Mouse (Mus musculus): ENCODE measurements around the gene Slc25a22. TPM values are rescaled to one million over a fixed set of nuclear protein-coding genes. Genes with fewer than 3 reads are reported as not detected.
"Not testable (repeated sequence)": the region's sequence is repeated elsewhere in the genome, so short reads cannot be mapped to it uniquely, and the experiment has no call there.

Slc25a22 gene
- total RNA-seq, 2 experiments from 2014 or later = 319 to 320 TPM

- DNase-seq (ENCODE audit: low spot score in 2 of 2) = no peak
These were observed 21.0 kb upstream of the Slc25a22 start for GRCm38 (mm10) chr7:141458661-141459060.

GRCm38 (mm10) chr7:141457986-141458660 lies 20.4 kb upstream of the Slc25a22 start:
- no peak for DNase-seq (ENCODE audit: low spot score in 2 of 2)

GRCm38 (mm10) chr7:141457236-141457635 lies 19.5 kb upstream of the Slc25a22 start:
- no peak for DNase-seq (ENCODE audit: low spot score in 2 of 2)

GRCm38 (mm10) chr7:141456739-141457138 lies 19.0 kb upstream of the Slc25a22 start:
- DNase-seq (ENCODE audit: low spot score in 2 of 2) = no peak

- peak in 1 of 2 experiments; percentile 58 for DNase-seq (ENCODE audit: low spot score in 2 of 2)
These were observed 18.1 kb upstream of the Slc25a22 start for GRCm38 (mm10) chr7:141455610-141456314.

- peak; percentile 86 to 91 for DNase-seq (ENCODE audit: low spot score in 2 of 2)
These were observed 17.4 kb upstream of the Slc25a22 start, which contains the start of gene Pnpla2 for GRCm38 (mm10) chr7:141454967-141455551. Gene Pnpla2, plus strand, starts transcription at chr7:141455198.

- DNase-seq (ENCODE audit: low spot score in 2 of 2) = no peak
These were observed 15.9 kb upstream of the Slc25a22 start for GRCm38 (mm10) chr7:141453636-141454035.

- no peak for DNase-seq (ENCODE audit: low spot score in 2 of 2)
These were observed 14.2 kb upstream of the Slc25a22 start for GRCm38 (mm10) chr7:141451928-141452327.

GRCm38 (mm10) chr7:141447110-141447991 lies 9.7 kb upstream of the Slc25a22 start, which contains the start of gene Rplp2:
Gene Rplp2, plus strand, starts transcription at chr7:141447370.
- DNase-seq (ENCODE audit: low spot score in 2 of 2) = peak; percentile 95 to 98

- DNase-seq (ENCODE audit: low spot score in 2 of 2) = not testable (repeated sequence)
These were observed 8.7 kb upstream of the Slc25a22 start for GRCm38 (mm10) chr7:141446374-141446773.

- DNase-seq (ENCODE audit: low spot score in 2 of 2) = no peak
These were observed 6.1 kb upstream of the Slc25a22 start, which contains the start of gene Pidd1 for GRCm38 (mm10) chr7:141443828-141444237. Gene Pidd1, minus strand, starts transcription at chr7:141444025.

- DNase-seq (ENCODE audit: low spot score in 2 of 2) = no peak
These were observed 5.6 kb upstream of the Slc25a22 start for GRCm38 (mm10) chr7:141443081-141443821.

- no peak for DNase-seq (ENCODE audit: low spot score in 2 of 2)
These were observed 4.5 kb upstream of the Slc25a22 start for GRCm38 (mm10) chr7:141442199-141442598.

GRCm38 (mm10) chr7:141441460-141441859 lies 3.8 kb upstream of the Slc25a22 start:
- no peak for DNase-seq (ENCODE audit: low spot score in 2 of 2)

GRCm38 (mm10) chr7:141440613-141441012 lies 2.9 kb upstream of the Slc25a22 start:
- DNase-seq (ENCODE audit: low spot score in 2 of 2) = no peak

GRCm38 (mm10) chr7:141439811-141440210 lies 2.1 kb upstream of the Slc25a22 start:
- DNase-seq (ENCODE audit: low spot score in 2 of 2) = no peak

GRCm38 (mm10) chr7:141439140-141439679 lies 1.5 kb upstream of the Slc25a22 start:
- no peak for DNase-seq (ENCODE audit: low spot score in 2 of 2)

GRCm38 (mm10) chr7:141438201-141438968 lies 693 bp upstream of the Slc25a22 start:
- no peak for DNase-seq (ENCODE audit: low spot score in 2 of 2)

- no peak for DNase-seq (ENCODE audit: low spot score in 2 of 2)
These were observed 1.2 kb downstream of the Slc25a22 start for GRCm38 (mm10) chr7:141436523-141436892.

Data from layer of hippocampus, adult 18-20 months (tissue).